Mouse (Mus musculus) CH12.LX (cell line): ENCODE measurements around the gene Dclk1.

Experiments used
- CTCF ChIP-seq, 2 experiments: IDR thresholded peaks in 1 of 2; conservative IDR thresholded peaks in 1 of 2; 2 replicates each; pipeline ENCODE4 v1.5.1; 2011 to 2012; ENCODE audit warnings: low read depth in 2 of 2, low read length in 2 of 2, improper control_type of control experiment in 1 of 2, inconsistent platforms in 1 of 2, mild to moderate bottlenecking in 1 of 2, moderate library complexity in 1 of 2
- EP300 ChIP-seq: IDR thresholded peaks from 2 replicates; pipeline ENCODE4 v1.6.1; 2011; ENCODE audit warnings: low read length, improper control_type of control experiment
- HCFC1 ChIP-seq: IDR thresholded peaks from 2 replicates; pipeline ENCODE4 v1.6.1; 2012; ENCODE audit warnings: low read depth, mild to moderate bottlenecking, inconsistent platforms, low read length, improper control_type of control experiment
- JUND ChIP-seq: conservative IDR thresholded peaks from 2 replicates; pipeline ENCODE4 v1.6.1; 2011; ENCODE audit warnings: low read depth, low read length, improper control_type of control experiment
- MAZ ChIP-seq: IDR thresholded peaks from 2 replicates; pipeline ENCODE4 v1.6.1; 2012; ENCODE audit warnings: low read depth, mild to moderate bottlenecking, inconsistent platforms, low read length, improper control_type of control experiment, moderate library complexity
- MYC ChIP-seq: IDR thresholded peaks from 2 replicates; pipeline ENCODE4 v1.6.1; 2011; ENCODE audit warnings: low read depth, mild to moderate bottlenecking, improper control_type of control experiment, low read length
- POLR2A ChIP-seq: IDR thresholded peaks from 2 replicates; pipeline ENCODE4 v1.6.1; 2011; ENCODE audit warnings: low read depth, mild to moderate bottlenecking, improper control_type of control experiment, low read length
- SMC3 ChIP-seq: IDR thresholded peaks from 2 replicates; pipeline ENCODE4 v1.6.1; 2011; ENCODE audit warnings: low read depth, low read length, improper control_type of control experiment
- UBTF ChIP-seq: IDR thresholded peaks from 2 replicates; pipeline ENCODE4 v1.6.1; 2012; ENCODE audit warnings: low read depth, mild to moderate bottlenecking, inconsistent platforms, low read length, improper control_type of control experiment, moderate library complexity
- ZKSCAN1 ChIP-seq: IDR thresholded peaks from 2 replicates; pipeline ENCODE4 v1.6.1; 2012; ENCODE audit warnings: low read depth, inconsistent platforms, low read length, improper control_type of control experiment, borderline replicate concordance
- ZMIZ1 ChIP-seq: IDR thresholded peaks from 2 replicates; pipeline ENCODE4 v1.6.1; 2012; ENCODE audit warnings: low read depth, mild to moderate bottlenecking, inconsistent platforms, low read length, improper control_type of control experiment

DNA sequence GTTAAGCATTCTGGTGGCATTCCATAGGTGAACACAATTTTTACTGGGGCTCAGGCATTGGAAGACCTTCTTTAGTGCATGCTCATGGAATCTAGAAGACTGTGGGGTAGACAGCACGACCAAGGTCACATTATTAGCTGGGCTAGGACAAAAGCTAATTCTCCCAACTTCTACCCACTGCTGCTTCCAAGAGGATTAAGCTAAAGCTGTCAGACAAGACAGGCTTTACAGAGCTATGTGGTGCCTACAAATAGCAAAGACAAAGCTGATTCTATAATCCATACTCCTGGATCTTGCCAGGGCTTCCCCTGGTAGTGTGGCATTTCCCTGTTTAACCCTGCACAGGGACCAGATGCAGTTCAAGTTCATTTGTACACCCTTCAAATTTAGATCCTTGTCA lies 285.4 kb downstream of the Dclk1 start:
- TF ChIP-seq ZKSCAN1 (no peak), SMC3 (no peak), POLR2A (no peak), ZMIZ1 (no peak), CTCF (conservative IDR thresholded peaks at IDR 0.05 in 1 of 2, IDR thresholded peaks at IDR 0.05 in 1 of 2; ENCODE audit: low read depth in 2 of 2, low read length in 2 of 2) (no peak), JUND (no peak), UBTF (no peak), EP300 (no peak), MYC (no peak), MAZ (no peak), HCFC1 (no peak)
